Mouse (Mus musculus): ENCODE results near the gene Fancd2. TPM values are rescaled to one million over a fixed set of nuclear protein-coding genes. Genes with fewer than 3 reads are reported as not detected.

Gene Fancd2
- polyA plus RNA-seq, 1 experiment: 4.8 TPM

DNA sequence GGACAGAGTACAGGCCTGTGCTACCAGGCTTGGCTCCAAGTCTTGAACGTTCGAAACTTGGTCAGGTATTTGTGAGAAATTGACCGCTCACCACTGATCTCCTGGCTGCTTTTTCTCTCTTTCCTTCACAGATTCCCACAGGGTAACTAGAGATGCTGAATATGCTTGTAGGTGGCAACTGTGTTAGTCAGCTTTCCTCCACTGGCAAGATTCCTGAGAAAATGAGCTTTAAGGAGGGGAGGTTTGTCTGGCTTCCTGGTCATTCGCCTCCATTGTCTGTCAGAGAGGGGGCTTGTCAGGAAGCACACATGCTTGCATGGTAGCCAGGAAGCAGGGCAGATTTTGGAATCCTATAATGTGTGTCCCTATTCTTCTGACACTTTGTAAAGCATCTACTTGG lies 51.5 kb downstream of the Fancd2 start:
- no peaks in the 10 kb centered on the region for H3K27me3 ChIP-seq (ENCODE audit: control insufficient read depth, insufficient read depth, insufficient read length)
- H3K36me3 ChIP-seq (ENCODE audit: control insufficient read depth, insufficient read depth): peaks cover 13% of the 10 kb centered on the region
- no peak overlapping the region for H3ac ChIP-seq (ENCODE audit: control insufficient read depth, insufficient read length, low read depth)
- no peaks in the 10 kb centered on the region for H3K79me2 ChIP-seq (ENCODE audit: control insufficient read depth, insufficient read depth)
- H3K4me3 ChIP-seq (ENCODE audit: insufficient read depth, poor library complexity, severe bottlenecking): no peak overlapping the region
- TF ChIP-seq MYOG (IDR thresholded peaks at IDR 0.05; ENCODE audit: control insufficient read depth, extremely low read depth, insufficient read length) (no peak), FOSL1 (IDR thresholded peaks at IDR 0.05; ENCODE audit: insufficient read depth, low read length, poor library complexity, severe bottlenecking) (no peak), MYOD1 (IDR thresholded peaks at IDR 0.05; ENCODE audit: control insufficient read depth, insufficient read length, low read depth) (no peak), MAX (IDR thresholded peaks at IDR 0.05) (no peak), USF1 (IDR thresholded peaks at IDR 0.05; ENCODE audit: low read depth) (no peak), CEBPB (IDR thresholded peaks at IDR 0.05; ENCODE audit: low read depth) (no peak), CTCF (IDR thresholded peaks at IDR 0.05; ENCODE audit: control insufficient read depth, insufficient read depth, insufficient read length) (no peak)
- H3K79me3 ChIP-seq (ENCODE audit: low read depth): no peaks in the 10 kb centered on the region

DNA sequence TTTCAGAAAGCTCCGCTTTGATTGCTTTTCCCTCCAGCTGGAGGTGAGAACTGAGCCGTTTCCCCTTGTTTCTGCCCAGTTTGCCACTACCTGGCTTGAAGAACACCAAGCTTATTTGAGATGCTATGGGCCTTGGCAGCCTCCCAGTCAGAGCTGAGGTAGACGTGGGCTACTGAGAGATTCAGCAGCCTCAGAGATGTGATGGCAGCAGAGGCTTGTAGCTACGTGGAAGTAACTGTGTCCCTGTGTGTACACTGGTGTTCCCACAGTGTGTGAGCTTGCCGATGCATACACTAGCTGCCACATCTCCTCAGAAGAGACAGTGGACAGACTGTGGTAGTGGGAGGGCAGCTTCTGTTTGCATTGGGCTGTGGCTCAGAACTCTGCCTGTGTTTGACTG lies 53.6 kb downstream of the Fancd2 start:
- no peaks in the 10 kb centered on the region for H3K27me3 ChIP-seq (ENCODE audit: control insufficient read depth, insufficient read depth, insufficient read length)
- no peaks in the 10 kb centered on the region for H3K79me3 ChIP-seq (ENCODE audit: low read depth)
- H3K79me2 ChIP-seq (ENCODE audit: control insufficient read depth, insufficient read depth): no peaks in the 10 kb centered on the region
- TF ChIP-seq MYOD1 (IDR thresholded peaks at IDR 0.05; ENCODE audit: control insufficient read depth, insufficient read length, low read depth) (no peak), USF1 (IDR thresholded peaks at IDR 0.05; ENCODE audit: low read depth) (no peak), FOSL1 (IDR thresholded peaks at IDR 0.05; ENCODE audit: insufficient read depth, low read length, poor library complexity, severe bottlenecking) (no peak), CTCF (IDR thresholded peaks at IDR 0.05; ENCODE audit: control insufficient read depth, insufficient read depth, insufficient read length) (no peak)
- H3ac ChIP-seq (ENCODE audit: control insufficient read depth, insufficient read length, low read depth): no peak overlapping the region
- H3K4me3 ChIP-seq (ENCODE audit: insufficient read depth, poor library complexity, severe bottlenecking): no peak overlapping the region
- peaks cover 16% of the 10 kb centered on the region for H3K36me3 ChIP-seq (ENCODE audit: control insufficient read depth, insufficient read depth)

DNA sequence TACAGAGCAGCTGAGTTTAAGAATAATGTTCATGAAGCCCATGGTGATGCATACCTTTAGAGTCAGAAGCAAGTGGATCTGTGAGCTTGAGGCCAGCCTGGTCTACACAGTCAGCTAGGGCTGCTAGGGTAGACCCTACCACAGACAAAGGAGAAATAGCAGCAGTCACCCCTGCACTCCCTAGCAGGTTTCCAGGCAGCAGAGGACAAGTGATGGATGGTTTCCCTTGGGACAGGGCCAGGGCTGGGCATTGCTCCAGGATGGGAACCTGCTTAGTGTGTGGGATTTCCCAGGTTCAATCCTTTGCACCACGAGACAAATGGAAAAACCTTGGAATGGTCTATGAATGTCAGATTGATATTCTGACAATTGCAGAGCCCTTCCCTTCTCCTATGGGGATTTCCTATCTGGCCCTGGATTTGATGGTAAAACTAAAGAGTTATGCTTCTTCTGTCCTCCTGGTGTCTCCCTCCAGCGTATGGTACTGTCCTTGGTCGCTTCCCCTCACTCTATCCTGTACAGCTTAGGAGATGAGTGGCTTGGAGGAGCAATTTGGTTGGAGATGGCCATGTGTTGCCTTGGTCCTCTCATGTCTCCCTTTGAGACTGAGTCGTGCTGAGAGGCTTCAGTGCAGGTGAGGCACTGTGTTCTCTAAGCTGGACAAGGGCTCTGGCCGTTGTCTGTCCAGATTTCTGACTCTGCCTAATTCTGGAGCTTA lies 55.1 kb downstream of the Fancd2 start:
- no peaks in the 10 kb centered on the region for H3K79me2 ChIP-seq (ENCODE audit: control insufficient read depth, insufficient read depth)
- no peaks in the 10 kb centered on the region for H3K79me3 ChIP-seq (ENCODE audit: low read depth)
- H3ac ChIP-seq (ENCODE audit: control insufficient read depth, insufficient read length, low read depth): no peak overlapping the region
- H3K36me3 ChIP-seq (ENCODE audit: control insufficient read depth, insufficient read depth): peaks cover 17% of the 10 kb centered on the region
- TF ChIP-seq FOSL1 (IDR thresholded peaks at IDR 0.05; ENCODE audit: insufficient read depth, low read length, poor library complexity, severe bottlenecking) (no peak), CEBPB (IDR thresholded peaks at IDR 0.05; ENCODE audit: low read depth) (no peak), MYOG (IDR thresholded peaks at IDR 0.05; ENCODE audit: control insufficient read depth, extremely low read depth, insufficient read length) (no peak), USF1 (IDR thresholded peaks at IDR 0.05; ENCODE audit: low read depth) (no peak), CTCF (IDR thresholded peaks at IDR 0.05; ENCODE audit: control insufficient read depth, insufficient read depth, insufficient read length) (no peak), MYOD1 (IDR thresholded peaks at IDR 0.05; ENCODE audit: control insufficient read depth, insufficient read length, low read depth) (no peak), MAX (IDR thresholded peaks at IDR 0.05) (no peak)
- H3K27me3 ChIP-seq (ENCODE audit: control insufficient read depth, insufficient read depth, insufficient read length): no peaks in the 10 kb centered on the region
- H3K4me3 ChIP-seq (ENCODE audit: insufficient read depth, poor library complexity, severe bottlenecking): no peak overlapping the region

DNA sequence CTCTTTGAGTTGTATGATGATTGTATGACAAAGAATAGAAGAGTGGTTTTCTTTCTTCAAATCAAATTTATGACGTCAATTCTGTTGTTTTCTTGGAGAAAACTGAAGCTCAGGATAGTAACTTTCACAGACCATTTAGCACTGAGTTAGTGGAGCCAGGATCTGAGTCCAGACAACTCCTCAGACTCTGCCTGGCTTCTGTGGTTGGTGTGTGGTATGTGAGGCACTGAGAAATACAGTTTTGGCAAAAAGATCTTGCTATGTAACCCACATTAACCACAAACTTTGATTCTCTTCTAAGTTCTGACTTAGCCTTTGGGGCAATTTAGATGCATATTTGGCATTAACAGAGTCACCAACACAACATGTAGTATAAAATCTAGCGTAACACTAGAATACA lies 61.2 kb downstream of the Fancd2 start:
- H3ac ChIP-seq (ENCODE audit: control insufficient read depth, insufficient read length, low read depth): no peak overlapping the region
- no peaks in the 10 kb centered on the region for H3K27me3 ChIP-seq (ENCODE audit: control insufficient read depth, insufficient read depth, insufficient read length)
- H3K4me3 ChIP-seq (ENCODE audit: insufficient read depth, poor library complexity, severe bottlenecking): no peak overlapping the region
- no peaks in the 10 kb centered on the region for H3K79me3 ChIP-seq (ENCODE audit: low read depth)
- H3K36me3 ChIP-seq (ENCODE audit: control insufficient read depth, insufficient read depth): peaks cover 28% of the 10 kb centered on the region
- no peaks in the 10 kb centered on the region for H3K79me2 ChIP-seq (ENCODE audit: control insufficient read depth, insufficient read depth)
- no peak for TF ChIP-seq CTCF (IDR thresholded peaks at IDR 0.05; ENCODE audit: control insufficient read depth, insufficient read depth, insufficient read length)
- TF ChIP-seq MYOG (IDR thresholded peaks at IDR 0.05; ENCODE audit: control insufficient read depth, extremely low read depth, insufficient read length): no peak
- no peak for TF ChIP-seq MAX (IDR thresholded peaks at IDR 0.05)
- no peak for TF ChIP-seq USF1 (IDR thresholded peaks at IDR 0.05; ENCODE audit: low read depth)
- TF ChIP-seq CEBPB (IDR thresholded peaks at IDR 0.05; ENCODE audit: low read depth): no peak
- no peak for TF ChIP-seq MYOD1 (IDR thresholded peaks at IDR 0.05; ENCODE audit: control insufficient read depth, insufficient read length, low read depth)
- no peak for TF ChIP-seq FOSL1 (IDR thresholded peaks at IDR 0.05; ENCODE audit: insufficient read depth, low read length, poor library complexity, severe bottlenecking)

DNA sequence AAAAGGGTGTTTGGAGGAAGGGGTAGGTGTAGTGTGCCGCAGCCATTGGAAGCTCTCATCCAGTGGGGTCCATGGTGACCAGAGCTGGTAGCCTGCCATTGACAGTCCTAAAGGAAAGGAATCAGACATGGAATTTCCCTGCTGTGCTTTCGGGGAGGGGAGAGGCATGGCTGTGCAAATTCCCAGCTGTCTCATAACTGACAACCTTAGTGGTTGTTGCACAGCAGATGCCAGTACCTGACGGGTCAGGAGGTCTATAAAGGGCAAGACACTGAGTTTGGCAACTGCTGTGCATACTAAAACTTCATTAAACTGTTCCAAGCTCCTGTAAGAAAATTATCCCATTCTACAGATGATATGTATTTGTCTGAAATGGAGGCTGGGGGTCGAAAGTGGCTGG lies 66.5 kb downstream of the Fancd2 start:
- Histone ChIP-seq H3K4me3 (ENCODE audit: insufficient read depth, poor library complexity, severe bottlenecking) (no peak overlapping the region), H3K79me3 (ENCODE audit: low read depth) (no peaks in the 10 kb centered on the region), H3K36me3 (ENCODE audit: control insufficient read depth, insufficient read depth) (peaks cover 24% of the 10 kb centered on the region), H3K27me3 (ENCODE audit: control insufficient read depth, insufficient read depth, insufficient read length) (no peaks in the 10 kb centered on the region), H3ac (ENCODE audit: control insufficient read depth, insufficient read length, low read depth) (no peak overlapping the region), H3K79me2 (ENCODE audit: control insufficient read depth, insufficient read depth) (no peaks in the 10 kb centered on the region)
- no peak for TF ChIP-seq MYOD1 (IDR thresholded peaks at IDR 0.05; ENCODE audit: control insufficient read depth, insufficient read length, low read depth)
- TF ChIP-seq CEBPB (IDR thresholded peaks at IDR 0.05; ENCODE audit: low read depth): no peak
- TF ChIP-seq MYOG (IDR thresholded peaks at IDR 0.05; ENCODE audit: control insufficient read depth, extremely low read depth, insufficient read length): no peak
- TF ChIP-seq MAX (IDR thresholded peaks at IDR 0.05): no peak
- TF ChIP-seq FOSL1 (IDR thresholded peaks at IDR 0.05; ENCODE audit: insufficient read depth, low read length, poor library complexity, severe bottlenecking): no peak
- no peak for TF ChIP-seq CTCF (IDR thresholded peaks at IDR 0.05; ENCODE audit: control insufficient read depth, insufficient read depth, insufficient read length)
- no peak for TF ChIP-seq USF1 (IDR thresholded peaks at IDR 0.05; ENCODE audit: low read depth)
